Mouse (Mus musculus) ES-Bruce4 (cell line): ENCODE results near the gene Slc13a1. TPM values are rescaled to one million over a fixed set of nuclear protein-coding genes. Genes with fewer than 3 reads are reported as not detected.

ENCODE experiments used
- H3K27ac ChIP-seq: 2 replicates; pipeline ENCODE4 v1.5.1; 2012; ENCODE audit warnings: low read length, inconsistent platforms; ENCODE audit not compliant: insufficient read depth
- H3K27me3 ChIP-seq: 2 replicates; pipeline ENCODE4 v1.6.1; 2012; ENCODE audit warnings: mild to moderate bottlenecking, low read length, inconsistent platforms; ENCODE audit not compliant: control insufficient read depth, poor library complexity, insufficient read depth, severe bottlenecking
- H3K36me3 ChIP-seq: 2 replicates; pipeline ENCODE4 v1.6.1; 2012; ENCODE audit warnings: inconsistent platforms, mild to moderate bottlenecking, low read length, moderate library complexity; ENCODE audit not compliant: control insufficient read depth, poor library complexity, insufficient read depth, severe bottlenecking
- H3K4me1 ChIP-seq: one replicate; pipeline ENCODE4 v1.8.1; 2011; ENCODE audit warnings: low read length; ENCODE audit not compliant: control insufficient read depth, insufficient read depth
- H3K4me3 ChIP-seq: 2 replicates; pipeline ENCODE4 v1.5.1; 2011; ENCODE audit warnings: low read depth, mild to moderate bottlenecking, low read length
- H3K9ac ChIP-seq: 2 replicates; pipeline ENCODE4 v1.6.1; 2012; ENCODE audit warnings: low read depth, mild to moderate bottlenecking, inconsistent platforms; ENCODE audit not compliant: poor library complexity, severe bottlenecking
- H3K9me3 ChIP-seq: replicated peaks from 2 replicates; pipeline ENCODE4 v1.6.1; 2012; ENCODE audit warnings: mild to moderate bottlenecking, low read length, inconsistent platforms; ENCODE audit not compliant: control insufficient read depth, poor library complexity, insufficient read depth, severe bottlenecking
- CTCF ChIP-seq: IDR thresholded peaks from one replicate; pipeline ENCODE4 v1.8.1; 2011; ENCODE audit warnings: low read depth, low read length
- EP300 ChIP-seq: IDR thresholded peaks from 2 replicates; pipeline ENCODE4 v1.6.1; 2011; ENCODE audit warnings: low read depth, low read length; ENCODE audit not compliant: insufficient read depth
- POLR2A ChIP-seq: IDR thresholded peaks from one replicate; pipeline ENCODE4 v1.8.1; 2011; ENCODE audit warnings: low read length; ENCODE audit not compliant: insufficient read depth
- polyA plus RNA-seq: library from polyadenylated mRNA; stranded (reverse); fragments of >200 nt; gene quantifications from 2 replicates; pipeline ENCODE4 v1.2.4, GENCODE M21; 2011; ENCODE audit warnings: low read depth; ENCODE audit not compliant: missing spikeins, insufficient read depth, insufficient read length

Gene Slc13a1
- polyA plus RNA-seq, 1 experiment = not detected

DNA sequence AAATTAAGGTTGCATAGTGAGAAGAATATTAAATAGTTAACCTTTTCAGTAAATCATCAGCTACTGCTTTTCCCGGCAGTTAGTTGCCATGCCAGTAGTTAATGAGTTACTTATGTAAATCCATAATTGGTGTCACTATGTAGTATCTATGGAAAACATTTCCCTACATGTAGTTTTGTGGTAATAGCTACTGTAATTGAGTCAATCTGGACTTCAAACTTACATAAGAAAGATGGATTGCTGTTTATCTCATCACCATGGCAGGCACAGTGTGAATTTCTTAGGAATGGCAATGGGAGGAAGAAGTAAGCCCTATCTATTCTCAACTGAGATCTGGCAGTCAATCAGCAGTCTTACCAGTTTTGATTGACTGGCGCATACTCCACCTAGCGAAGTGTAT lies 15.5 kb upstream of the Slc13a1 start:
- no peaks in the 10 kb centered on the region for H3K9me3 ChIP-seq
- H3K4me3 ChIP-seq = no peak overlapping the region
- H3K27ac ChIP-seq = no peak overlapping the region
- TF ChIP-seq EP300 = no peak
- TF ChIP-seq CTCF = no peak
- no peak for TF ChIP-seq POLR2A
- no peaks in the 10 kb centered on the region for H3K27me3 ChIP-seq
- no peak overlapping the region for H3K9ac ChIP-seq
- H3K4me1 ChIP-seq = no peaks in the 10 kb centered on the region
- no peaks in the 10 kb centered on the region for H3K36me3 ChIP-seq

DNA sequence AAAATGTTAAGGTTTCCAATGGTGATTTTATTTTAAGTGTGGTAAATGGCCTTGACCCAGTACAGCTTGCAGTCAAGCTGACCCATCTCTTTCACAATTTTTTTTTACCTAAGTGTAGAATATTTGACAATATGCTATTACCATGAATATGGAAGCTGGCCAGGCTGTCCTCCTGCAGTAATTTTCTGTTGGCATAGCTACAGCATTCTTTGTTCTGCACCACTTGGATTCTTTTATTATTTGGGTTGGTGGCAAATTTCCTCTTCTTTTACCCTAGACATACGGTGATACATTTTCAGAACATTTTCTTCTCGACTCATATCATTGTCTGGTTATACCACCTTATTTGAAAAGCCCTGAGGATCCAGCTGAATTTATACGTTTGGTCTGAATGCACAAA lies 7.5 kb upstream of the Slc13a1 start:
- H3K9me3 ChIP-seq = no peaks in the 10 kb centered on the region
- H3K27me3 ChIP-seq = no peaks in the 10 kb centered on the region
- no peak overlapping the region for H3K4me3 ChIP-seq
- TF ChIP-seq CTCF = no peak
- no peak for TF ChIP-seq EP300
- no peak for TF ChIP-seq POLR2A
- H3K36me3 ChIP-seq = no peaks in the 10 kb centered on the region
- no peak overlapping the region for H3K27ac ChIP-seq
- H3K4me1 ChIP-seq = no peaks in the 10 kb centered on the region
- H3K9ac ChIP-seq = no peak overlapping the region

DNA sequence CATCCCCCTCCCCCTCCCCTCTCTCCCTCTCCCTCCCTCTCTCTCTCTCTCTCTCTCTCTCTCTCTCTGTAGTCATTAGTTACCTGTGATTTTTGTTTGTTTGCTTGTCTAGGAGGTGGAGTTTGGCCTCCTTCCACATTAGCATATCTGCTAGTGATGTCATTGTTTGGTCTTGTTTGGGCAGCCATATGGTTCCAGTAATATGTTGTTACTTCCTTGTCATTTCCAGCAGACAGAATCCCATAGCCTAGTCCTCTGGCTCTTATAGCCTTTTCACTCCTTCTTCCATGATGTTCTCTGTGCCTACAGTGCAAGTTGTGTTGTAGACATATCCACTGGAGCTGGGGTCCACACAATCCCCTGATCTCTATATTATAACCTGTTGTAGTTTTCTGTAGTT lies 6.1 kb upstream of the Slc13a1 start:
- Histone ChIP-seq H3K9ac (no peak overlapping the region), H3K9me3 (no peaks in the 10 kb centered on the region)

DNA sequence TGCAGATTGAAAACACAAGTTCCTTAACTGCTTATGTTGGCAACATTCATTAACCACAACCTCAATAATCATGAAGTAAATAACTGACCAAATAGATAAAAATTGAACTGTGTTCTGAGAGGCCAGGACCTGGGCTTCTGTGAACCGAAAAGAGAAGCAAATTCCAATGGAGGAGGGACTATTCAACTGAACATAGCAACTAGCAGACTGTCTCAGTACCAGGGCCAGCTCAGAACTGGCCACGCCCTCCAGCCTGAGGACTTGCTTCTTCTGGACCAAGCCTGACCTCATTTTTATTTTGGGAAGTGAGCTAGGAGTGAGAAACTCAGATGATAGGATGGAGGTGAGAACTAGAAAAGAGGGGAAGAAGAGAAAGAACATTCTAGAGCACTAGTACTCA lies 4.8 kb upstream of the Slc13a1 start:
- H3K27ac ChIP-seq = no peak overlapping the region
- no peaks in the 10 kb centered on the region for H3K9me3 ChIP-seq
- H3K27me3 ChIP-seq = no peaks in the 10 kb centered on the region
- H3K36me3 ChIP-seq = no peaks in the 10 kb centered on the region
- H3K4me3 ChIP-seq = no peak overlapping the region
- H3K9ac ChIP-seq = no peak overlapping the region
- TF ChIP-seq CTCF (no peak), POLR2A (no peak), EP300 (no peak)
- H3K4me1 ChIP-seq = no peaks in the 10 kb centered on the region

More for the DNA sequence above, 6.1 kb upstream of the Slc13a1 start:
- TF ChIP-seq POLR2A (no peak), CTCF (no peak), EP300 (no peak)
- H3K4me1 ChIP-seq = no peaks in the 10 kb centered on the region
- H3K27ac ChIP-seq = no peak overlapping the region
- no peak overlapping the region for H3K4me3 ChIP-seq
- H3K27me3 ChIP-seq = no peaks in the 10 kb centered on the region
- H3K36me3 ChIP-seq = no peaks in the 10 kb centered on the region

DNA sequence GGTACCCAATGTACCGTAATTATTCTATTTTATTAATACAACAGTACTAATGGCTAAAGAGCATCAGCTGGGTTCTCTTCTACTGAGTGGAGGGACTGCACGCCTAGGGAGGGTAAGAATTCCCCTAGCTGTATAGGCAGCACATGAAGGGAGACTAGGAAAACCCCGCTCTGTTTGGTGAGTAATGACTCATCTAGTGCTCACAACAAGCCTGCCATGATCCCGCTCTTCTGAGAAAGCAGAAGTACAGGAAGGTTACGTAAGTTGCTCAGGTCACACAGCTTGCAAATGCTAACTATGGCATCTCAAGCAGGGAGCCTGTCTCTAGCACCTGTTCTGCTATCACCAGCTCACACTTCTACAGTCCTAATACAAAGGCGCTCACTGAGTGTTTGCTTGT lies 1.1 kb downstream of the Slc13a1 start:
- Histone ChIP-seq H3K27me3 (no peaks in the 10 kb centered on the region), H3K9me3 (no peaks in the 10 kb centered on the region), H3K4me1 (no peaks in the 10 kb centered on the region), H3K9ac (no peak overlapping the region), H3K36me3 (no peaks in the 10 kb centered on the region), H3K4me3 (no peak overlapping the region), H3K27ac (no peak overlapping the region)
- TF ChIP-seq POLR2A (no peak), EP300 (no peak)

DNA sequence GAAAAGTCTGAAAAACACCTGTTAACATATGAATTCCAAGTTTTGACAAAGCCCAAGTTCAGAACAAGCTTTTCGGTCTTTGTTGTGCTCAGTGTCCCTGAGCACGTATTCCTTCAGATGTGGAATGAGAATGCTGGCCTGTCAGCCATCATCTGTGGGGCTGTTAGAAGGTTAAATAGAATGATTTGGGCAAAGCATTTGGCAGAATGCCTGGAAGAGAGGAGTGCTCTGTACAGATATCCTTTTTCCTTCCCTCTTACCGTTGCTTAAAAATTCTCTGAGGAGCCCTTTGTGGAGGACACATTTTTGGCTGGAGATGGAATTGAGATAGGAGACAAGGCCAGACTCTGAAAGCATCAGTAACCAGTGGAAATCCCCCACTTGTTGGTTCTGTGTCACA lies 2.6 kb downstream of the Slc13a1 start:
- Histone ChIP-seq H3K36me3 (no peaks in the 10 kb centered on the region), H3K27ac (no peak overlapping the region), H3K4me3 (no peak overlapping the region), H3K4me1 (no peaks in the 10 kb centered on the region), H3K9ac (no peak overlapping the region), H3K9me3 (no peaks in the 10 kb centered on the region), H3K27me3 (no peaks in the 10 kb centered on the region)
- TF ChIP-seq EP300 (no peak), CTCF (no peak), POLR2A (no peak)
